Mouse (Mus musculus): Measurements from ENCODE around the gene Gm45140. TPM values are rescaled to one million over a fixed set of nuclear protein-coding genes. Genes with fewer than 3 reads are reported as not detected.
"Not testable (repeated sequence)": the region's sequence is repeated elsewhere in the genome, so short reads cannot be mapped to it uniquely, and the experiment has no call there.

The Gm45140 gene
- polyA plus RNA-seq, 1 experiment from 2014 or later = 4.1 TPM

DNA sequence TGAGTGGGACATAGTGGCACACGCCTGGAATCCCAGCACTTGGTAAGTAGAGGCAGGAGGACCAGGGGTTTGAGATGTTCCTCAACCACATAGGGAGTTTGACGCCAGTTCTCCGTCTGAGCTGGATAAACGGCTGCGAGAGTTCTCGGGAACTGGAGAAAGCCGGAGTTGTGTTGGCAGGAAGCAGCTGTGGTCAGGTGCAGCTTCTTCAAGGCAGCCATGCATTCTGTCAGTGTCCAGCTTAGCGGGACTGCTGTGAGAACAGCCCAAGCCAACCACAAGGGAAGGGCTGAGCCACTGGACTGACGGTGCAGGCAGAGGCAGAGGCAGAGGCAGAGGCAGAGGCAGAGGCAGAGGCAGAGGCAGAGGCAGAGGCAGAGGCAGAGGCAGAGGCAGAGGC is 60.7 kb downstream of the Gm45140 start:
- ATAC-seq (ENCODE audit: insufficient read depth) = no peak
- H3K4me2 ChIP-seq = no peak overlapping the region

DNA sequence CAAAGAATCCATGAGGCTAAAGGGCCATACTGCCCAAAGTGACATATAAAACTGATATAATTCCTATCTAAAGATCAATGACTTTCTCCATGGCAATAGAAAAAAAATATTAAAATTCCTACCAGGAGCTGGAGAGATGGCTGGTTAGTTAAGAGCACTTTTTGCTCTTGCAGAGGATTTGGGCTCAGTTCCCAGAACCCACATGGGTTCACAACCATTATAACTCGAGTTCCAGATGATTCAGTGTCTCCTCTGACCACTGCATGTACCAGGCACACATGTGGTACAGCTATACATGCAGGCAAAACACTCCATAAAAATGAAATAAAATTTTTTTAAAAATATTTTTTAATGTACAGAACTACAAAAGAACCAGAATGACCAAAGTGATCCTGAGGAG is 61.1 kb downstream of the Gm45140 start:
- H3K4me3 ChIP-seq (replicated peaks) = no peak overlapping the region
- H3K4me1 ChIP-seq (replicated peaks) = peaks cover 40% of the 10 kb centered on the region
- WGBS (ENCODE audit: insufficient replicate concordance) = 34% methylated on average over 1 of the region's 1 CpGs
- H3K27me3 ChIP-seq = no peaks in the 10 kb centered on the region
- no peak overlapping the region for H3K4me2 ChIP-seq
- ATAC-seq (ENCODE audit: insufficient read depth) = no peak
- H3K36me3 ChIP-seq (replicated peaks) = no peaks in the 10 kb centered on the region
- no peak overlapping the region for H3K27ac ChIP-seq (replicated peaks)
- H3K9ac ChIP-seq = no peak overlapping the region
- H3K9me3 ChIP-seq (replicated peaks) = no peaks in the 10 kb centered on the region

More for the DNA sequence above, 60.7 kb downstream of the Gm45140 start:
- H3K9me3 ChIP-seq (replicated peaks) = no peaks in the 10 kb centered on the region
- H3K4me3 ChIP-seq (replicated peaks) = no peak overlapping the region
- H3K27ac ChIP-seq (replicated peaks) = no peak overlapping the region
- no peak overlapping the region for H3K9ac ChIP-seq
- H3K4me1 ChIP-seq (replicated peaks) = peaks cover 41% of the 10 kb centered on the region
- 42% methylated on average over 9 of the region's 9 CpGs for WGBS (ENCODE audit: insufficient replicate concordance)
- no peaks in the 10 kb centered on the region for H3K36me3 ChIP-seq (replicated peaks)
- no peaks in the 10 kb centered on the region for H3K27me3 ChIP-seq

DNA sequence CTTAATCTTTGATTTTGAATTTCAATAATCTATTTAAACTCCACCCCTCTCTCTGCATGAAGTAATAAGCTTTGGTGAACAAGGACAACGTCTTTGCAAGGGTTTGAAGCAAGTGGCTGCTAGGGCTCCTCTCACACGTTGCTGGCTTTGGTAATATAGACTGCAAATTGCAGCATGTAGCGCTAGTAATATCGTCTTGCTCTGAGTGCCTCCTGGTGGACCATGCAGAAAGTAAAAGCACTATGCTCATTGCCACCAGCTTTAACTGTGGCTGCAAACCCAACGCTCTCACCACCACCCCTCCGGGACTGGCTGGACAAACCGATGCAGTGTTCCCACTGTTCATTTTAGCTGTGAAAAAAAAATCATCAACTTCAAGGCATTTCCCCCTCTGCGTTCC is 65.0 kb downstream of the Gm45140 start:
- ATAC-seq (ENCODE audit: insufficient read depth) = peak; percentile 42; the same call in 1 of the 2 replicates
- no peaks in the 10 kb centered on the region for H3K27me3 ChIP-seq
- H3K4me1 ChIP-seq (replicated peaks) = peaks cover 2% of the 10 kb centered on the region
- H3K36me3 ChIP-seq (replicated peaks) = no peaks in the 10 kb centered on the region
- H3K4me3 ChIP-seq (replicated peaks) = no peak overlapping the region
- WGBS (ENCODE audit: insufficient replicate concordance) = 39% methylated on average over 8 of the region's 8 CpGs
- no peak overlapping the region for H3K27ac ChIP-seq (replicated peaks)
- H3K9ac ChIP-seq = no peak overlapping the region
- H3K9me3 ChIP-seq (replicated peaks) = no peaks in the 10 kb centered on the region
- no peak overlapping the region for H3K4me2 ChIP-seq

DNA sequence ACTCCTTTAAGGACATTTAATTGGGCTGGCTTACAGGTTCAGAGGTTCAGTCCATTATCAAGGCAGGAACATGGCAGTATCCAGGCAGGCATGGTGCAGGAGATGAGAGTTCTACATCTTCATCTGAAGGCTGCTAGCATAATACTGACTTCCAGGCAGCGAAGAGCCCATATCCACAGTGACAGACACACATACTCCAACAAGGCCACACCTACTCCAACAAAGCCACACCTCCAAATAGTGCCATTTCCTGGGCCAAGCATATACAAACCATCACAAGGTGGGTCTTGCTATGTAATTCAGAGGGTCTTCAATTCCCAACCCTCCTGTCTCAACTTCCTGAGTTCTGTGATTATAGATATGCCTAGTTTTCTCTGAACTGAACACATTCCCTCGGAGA is 71.3 kb downstream of the Gm45140 start:
- not testable (repeated sequence) for H3K36me3 ChIP-seq (replicated peaks); H3K4me3 ChIP-seq (replicated peaks); H3K4me2 ChIP-seq; H3K9me3 ChIP-seq (replicated peaks); H3K27me3 ChIP-seq; ATAC-seq (ENCODE audit: insufficient read depth); H3K9ac ChIP-seq; H3K27ac ChIP-seq (replicated peaks)
- 79% methylated on average over 2 of the region's 2 CpGs for WGBS (ENCODE audit: insufficient replicate concordance)
- peaks cover 36% of the 10 kb centered on the region for H3K4me1 ChIP-seq (replicated peaks)

DNA sequence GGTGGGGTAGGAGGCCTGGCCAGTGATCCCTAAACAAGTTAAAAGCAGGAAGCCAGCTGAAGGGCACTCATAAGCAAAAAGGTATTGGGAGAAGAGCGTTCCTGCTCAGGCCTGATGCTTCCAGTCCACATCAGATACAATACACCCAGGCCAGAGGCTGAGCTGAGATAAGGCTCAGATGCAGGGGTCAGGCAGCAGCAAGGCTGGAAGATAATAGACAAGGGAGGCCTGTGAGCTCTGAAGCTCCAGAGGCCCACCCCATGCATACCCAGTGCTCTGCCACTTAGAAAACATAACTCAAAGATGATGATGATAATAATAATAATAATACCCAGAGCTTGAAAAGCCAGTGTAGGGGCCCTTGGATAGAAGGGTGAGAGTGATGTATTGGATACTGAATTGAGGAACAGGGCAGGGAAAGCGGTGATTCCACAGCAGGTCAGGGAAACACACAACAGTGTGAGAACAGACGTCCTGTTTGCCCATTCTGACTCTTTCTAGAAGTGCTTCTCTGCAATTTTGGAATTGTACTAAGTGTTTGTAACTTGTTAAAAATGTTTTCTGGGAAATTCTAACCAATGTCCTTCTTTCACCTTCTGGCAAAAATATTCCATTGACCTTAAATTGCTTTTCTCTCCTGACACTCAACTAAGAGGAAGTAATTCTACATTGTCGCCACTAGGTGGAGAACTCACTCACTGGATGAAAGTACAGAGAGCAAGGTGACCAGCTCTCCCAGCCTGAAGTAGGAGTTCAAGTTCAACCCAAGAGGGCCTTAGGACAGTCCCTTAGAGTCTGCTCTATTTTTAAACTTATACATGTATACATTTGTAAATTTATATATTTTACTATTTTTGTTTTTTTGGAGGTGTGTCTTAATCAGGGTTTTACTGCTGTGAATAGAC is 72.0 kb downstream of the Gm45140 start:
- H3K9me3 ChIP-seq (replicated peaks) = no peaks in the 10 kb centered on the region
- peak; percentile 99 for ATAC-seq (ENCODE audit: insufficient read depth)
- H3K9ac ChIP-seq = peak overlapping the region; percentile 33; the same call in 1 of the 2 replicates
- H3K4me1 ChIP-seq (replicated peaks) = peaks cover 36% of the 10 kb centered on the region
- H3K4me2 ChIP-seq = peak overlapping the region; percentile 51
- no peak overlapping the region; the same call in 1 of the 2 replicates for H3K4me3 ChIP-seq (replicated peaks)
- H3K27ac ChIP-seq (replicated peaks) = peak overlapping the region; percentile 87
- no peaks in the 10 kb centered on the region for H3K27me3 ChIP-seq
- 40% methylated on average over 4 of the region's 4 CpGs for WGBS (ENCODE audit: insufficient replicate concordance)
- H3K36me3 ChIP-seq (replicated peaks) = no peaks in the 10 kb centered on the region

DNA sequence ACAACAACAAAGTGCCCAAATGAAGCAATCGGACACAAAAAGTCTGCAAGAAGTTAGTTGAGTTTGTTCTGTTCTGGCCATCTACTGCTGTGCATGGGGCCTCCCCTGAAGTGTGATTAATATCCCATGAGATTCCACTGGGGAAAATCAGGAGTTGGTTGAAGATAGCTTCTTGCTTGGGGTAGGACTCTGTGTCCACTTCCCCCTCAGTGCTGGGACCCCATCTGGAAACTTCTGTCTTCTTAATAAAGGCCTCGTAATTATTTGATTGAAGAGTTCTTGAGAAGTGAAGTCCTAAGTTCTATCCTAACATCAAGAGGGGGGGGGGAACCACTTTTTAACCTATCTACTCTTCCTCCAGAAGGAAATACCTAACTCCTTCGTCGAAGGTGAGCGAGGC is 73.4 kb downstream of the Gm45140 start:
- 78% methylated on average over 5 of the region's 5 CpGs for WGBS (ENCODE audit: insufficient replicate concordance)
- Histone ChIP-seq H3K27ac (replicated peaks) (peak overlapping the region; percentile 87), H3K4me1 (replicated peaks) (peaks cover 36% of the 10 kb centered on the region), H3K36me3 (replicated peaks) (no peaks in the 10 kb centered on the region), H3K4me3 (replicated peaks) (no peak overlapping the region), H3K4me2 (no peak overlapping the region), H3K9me3 (replicated peaks) (no peaks in the 10 kb centered on the region), H3K9ac (no peak overlapping the region), H3K27me3 (no peaks in the 10 kb centered on the region)
- no peak for ATAC-seq (ENCODE audit: insufficient read depth)

DNA sequence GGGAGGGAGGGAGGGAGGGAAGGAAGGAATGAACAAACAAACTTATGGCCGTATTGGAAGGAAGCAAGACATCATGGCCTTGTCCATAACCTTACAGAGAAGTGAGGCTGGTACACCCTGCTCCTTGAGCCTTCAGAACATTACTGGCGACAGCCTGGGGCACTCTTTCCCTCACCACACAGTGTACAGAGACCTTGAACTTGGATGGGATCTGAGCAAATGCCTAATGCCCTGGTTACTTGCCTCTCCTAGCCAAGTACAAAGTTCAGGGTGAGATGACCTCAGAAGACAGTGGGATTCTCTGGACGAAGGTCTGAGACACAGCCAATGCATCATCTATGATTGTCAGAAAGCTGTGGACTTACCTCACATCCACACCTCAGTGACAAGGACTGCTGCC is 75.7 kb downstream of the Gm45140 start:
- H3K27ac ChIP-seq (replicated peaks) = peak overlapping the region; percentile 53
- no peak overlapping the region for H3K9ac ChIP-seq

DNA sequence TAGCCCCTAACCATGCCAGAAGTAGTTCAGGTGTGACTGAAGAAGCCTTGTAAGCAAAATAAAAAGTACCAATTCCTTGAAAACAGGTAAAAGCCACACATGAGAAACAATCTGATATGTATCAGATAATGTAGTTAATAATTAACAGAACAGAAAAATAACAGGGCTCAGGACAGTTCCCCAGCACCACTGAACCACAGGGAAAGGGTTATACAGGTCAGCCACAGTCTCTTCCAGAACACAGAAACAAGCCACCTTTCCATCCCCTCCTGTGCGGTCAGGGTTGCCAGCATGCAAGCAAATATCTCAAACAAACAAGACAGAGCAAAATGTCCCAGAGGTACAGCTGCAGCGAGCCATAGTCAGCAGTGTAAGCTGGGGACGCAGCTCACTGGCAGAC is 76.2 kb downstream of the Gm45140 start:
- Histone ChIP-seq H3K9me3 (replicated peaks) (no peaks in the 10 kb centered on the region), H3K36me3 (replicated peaks) (no peaks in the 10 kb centered on the region), H3K9ac (no peak overlapping the region), H3K4me1 (replicated peaks) (peaks cover 43% of the 10 kb centered on the region), H3K4me2 (peak overlapping the region; percentile 17), H3K27me3 (no peaks in the 10 kb centered on the region), H3K4me3 (replicated peaks) (no peak overlapping the region), H3K27ac (replicated peaks) (peak overlapping the region; percentile 53)
- no peak for ATAC-seq (ENCODE audit: insufficient read depth)
- 58% methylated on average over 3 of the region's 3 CpGs for WGBS (ENCODE audit: insufficient replicate concordance)

More for the DNA sequence above, 75.7 kb downstream of the Gm45140 start:
- Histone ChIP-seq H3K27me3 (no peaks in the 10 kb centered on the region), H3K36me3 (replicated peaks) (no peaks in the 10 kb centered on the region), H3K4me3 (replicated peaks) (no peak overlapping the region), H3K9me3 (replicated peaks) (no peaks in the 10 kb centered on the region), H3K4me1 (replicated peaks) (peaks cover 42% of the 10 kb centered on the region), H3K4me2 (peak overlapping the region; percentile 12; the same call in 1 of the 2 replicates)
- WGBS (ENCODE audit: insufficient replicate concordance) = 48% methylated on average over 3 of the region's 3 CpGs
- no peak for ATAC-seq (ENCODE audit: insufficient read depth)

DNA sequence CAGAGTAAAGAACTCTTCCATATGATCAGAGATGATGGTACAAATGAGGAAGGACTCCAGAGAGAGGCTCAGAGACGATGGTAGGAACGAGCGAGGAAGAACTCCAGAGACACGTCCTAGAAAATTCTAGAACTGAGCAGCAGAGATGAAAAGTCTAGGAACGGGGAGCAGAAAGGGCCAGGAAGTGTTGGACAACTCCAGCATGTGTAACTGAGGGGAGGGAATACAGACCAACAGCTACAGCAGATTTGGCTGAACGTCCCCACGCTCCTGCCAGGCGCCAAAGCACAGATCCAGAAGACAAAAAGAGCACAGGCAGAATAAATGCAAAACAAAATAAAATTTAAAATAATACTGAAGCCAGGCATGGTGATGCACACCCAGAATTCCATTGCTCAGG is 78.7 kb downstream of the Gm45140 start:
- no peaks in the 10 kb centered on the region for H3K9me3 ChIP-seq (replicated peaks)
- no peak overlapping the region for H3K27ac ChIP-seq (replicated peaks)
- ATAC-seq (ENCODE audit: insufficient read depth) = no peak
- H3K4me2 ChIP-seq = no peak overlapping the region
- no peak overlapping the region for H3K4me3 ChIP-seq (replicated peaks)
- WGBS (ENCODE audit: insufficient replicate concordance) = 77% methylated on average over 8 of the region's 8 CpGs
- peaks cover 32% of the 10 kb centered on the region for H3K4me1 ChIP-seq (replicated peaks)
- H3K36me3 ChIP-seq (replicated peaks) = no peaks in the 10 kb centered on the region
- H3K27me3 ChIP-seq = peaks cover under 1% of the 10 kb centered on the region; the same call in 1 of the 2 replicates
- H3K9ac ChIP-seq = no peak overlapping the region

DNA sequence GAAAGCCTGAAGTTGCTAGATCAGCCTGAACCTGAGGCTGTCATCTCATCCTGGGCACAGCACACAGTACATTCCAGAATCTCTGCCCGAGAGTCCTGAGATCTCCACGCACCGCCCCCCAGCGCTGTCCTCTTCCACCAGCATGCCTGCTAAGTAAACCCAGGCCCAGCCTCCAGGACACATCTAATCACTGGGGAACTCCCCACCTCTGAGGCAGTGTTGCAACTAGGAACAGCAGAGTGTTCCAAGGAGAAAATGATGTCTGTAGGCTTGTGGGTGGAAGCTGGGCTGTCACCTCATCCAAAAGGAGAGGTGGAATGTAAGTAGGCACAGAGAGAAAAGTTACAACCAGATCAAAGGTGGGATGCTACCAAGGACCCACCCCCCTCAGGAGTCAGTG is 80.4 kb downstream of the Gm45140 start:
- H3K36me3 ChIP-seq (replicated peaks) = no peaks in the 10 kb centered on the region
- no peak overlapping the region for H3K4me3 ChIP-seq (replicated peaks)
- H3K4me2 ChIP-seq = no peak overlapping the region
- peaks cover 7% of the 10 kb centered on the region for H3K27me3 ChIP-seq
- H3K4me1 ChIP-seq (replicated peaks) = peaks cover 24% of the 10 kb centered on the region
- no peak overlapping the region for H3K27ac ChIP-seq (replicated peaks)
- no peaks in the 10 kb centered on the region for H3K9me3 ChIP-seq (replicated peaks)
- WGBS (ENCODE audit: insufficient replicate concordance) = 92% methylated on average over 4 of the region's 4 CpGs
- ATAC-seq (ENCODE audit: insufficient read depth) = no peak; the same call in 1 of the 2 replicates
- H3K9ac ChIP-seq = no peak overlapping the region

DNA sequence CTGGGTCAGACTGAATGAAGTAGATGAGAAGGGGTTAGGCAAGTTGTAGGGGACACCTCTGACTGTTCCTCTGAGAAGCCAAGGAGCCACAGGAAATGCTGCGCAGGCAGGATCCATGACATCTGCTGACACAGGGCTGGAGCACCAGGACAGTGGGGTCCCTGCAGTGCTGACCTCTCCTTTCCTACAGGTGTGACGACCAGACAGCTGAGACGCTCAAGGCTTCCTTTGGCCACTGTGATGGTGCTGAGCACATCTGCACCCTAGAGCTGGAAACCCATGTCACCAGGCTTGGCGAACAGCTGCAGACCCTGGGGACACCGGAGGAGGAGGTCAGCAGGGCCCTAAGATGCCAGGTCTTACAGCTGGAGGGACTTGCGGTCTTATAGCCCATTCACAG is 84.0 kb downstream of the Gm45140 start:
- Histone ChIP-seq H3K4me2 (no peak overlapping the region), H3K36me3 (replicated peaks) (no peaks in the 10 kb centered on the region), H3K27ac (replicated peaks) (no peak overlapping the region), H3K4me3 (replicated peaks) (no peak overlapping the region), H3K4me1 (replicated peaks) (peaks cover 45% of the 10 kb centered on the region), H3K9me3 (replicated peaks) (no peaks in the 10 kb centered on the region), H3K9ac (no peak overlapping the region), H3K27me3 (peaks cover 7% of the 10 kb centered on the region)
- 71% methylated on average over 6 of the region's 6 CpGs for WGBS (ENCODE audit: insufficient replicate concordance)
- ATAC-seq (ENCODE audit: insufficient read depth) = no peak
